Mouse (Mus musculus) hindbrain, embryonic 15.5 days (tissue): Measurements from ENCODE around the gene Gm11627. TPM values are rescaled to one million over a fixed set of nuclear protein-coding genes. Genes with fewer than 3 reads are reported as not detected.
A peak's percentile ranks its signal among the peaks of the same experiment; 100 is the strongest.
"Not testable (repeated sequence)": the region's sequence is repeated elsewhere in the genome, so short reads cannot be mapped to it uniquely, and the experiment has no call there.

Experiments used
- ATAC-seq: fragments of 200-750 bp; cut with Nextera tagmentation; 2 replicates; pipeline ENCODE4 v1.8.0; 2017; ENCODE audit warnings: low read depth, moderate number of reproducible peaks, moderate TSS enrichment; ENCODE audit not compliant: low FRiP score
- H3K27ac ChIP-seq: fragments of 300-500 bp; sonication (generic); replicated peaks from 2 replicates; pipeline ENCODE4 v1.5.1; 2015; ENCODE audit warnings: mild to moderate bottlenecking, inconsistent platforms
- H3K27me3 ChIP-seq: fragments of 300-500 bp; sonication (generic); 2 replicates; pipeline ENCODE4 v1.6.1; 2015; ENCODE audit warnings: control low read depth, inconsistent platforms
- H3K36me3 ChIP-seq: fragments of 300-500 bp; sonication (generic); 2 replicates; pipeline ENCODE4 v1.6.1; 2015; ENCODE audit warnings: control low read depth, inconsistent platforms
- H3K4me1 ChIP-seq: fragments of 300-500 bp; sonication (generic); replicated peaks from 2 replicates; pipeline ENCODE4 v1.6.1; 2015; ENCODE audit warnings: control low read depth, inconsistent platforms
- H3K4me2 ChIP-seq: fragments of 300-500 bp; sonication (generic); 2 replicates; pipeline ENCODE4 v1.6.1; 2015; ENCODE audit warnings: moderate library complexity, mild to moderate bottlenecking, inconsistent platforms
- H3K4me3 ChIP-seq: fragments of 300-500 bp; sonication (generic); 2 replicates; pipeline ENCODE4 v1.5.1; 2015; ENCODE audit warnings: mild to moderate bottlenecking, inconsistent platforms
- H3K9ac ChIP-seq: fragments of 300-500 bp; sonication (generic); 2 replicates; pipeline ENCODE4 v1.6.1; 2015; ENCODE audit warnings: inconsistent platforms
- H3K9me3 ChIP-seq: fragments of 300-500 bp; sonication (generic); 2 replicates; pipeline ENCODE4 v1.6.1; 2016; ENCODE audit warnings: control low read depth, inconsistent platforms
- WGBS: fragments of 180-500 bp; shearing (Covaris S2); methylation state at CpG from one replicate; pipeline ENCODE4 v1.1.7; 2015; 5-methylcytosine and 5-hydroxymethylcytosine counted together
- polyA plus RNA-seq: library from polyadenylated mRNA; unstranded; fragments of >200 nt; fragmentation: Nextera tagmentation; extraction: Ambion mirVana; gene quantifications from 2 replicates; pipeline ENCODE4 v1.2.1, GENCODE M21; 2015

Gm11627 gene
- polyA plus RNA-seq, 1 experiment from 2014 or later = 3.1 TPM

DNA sequence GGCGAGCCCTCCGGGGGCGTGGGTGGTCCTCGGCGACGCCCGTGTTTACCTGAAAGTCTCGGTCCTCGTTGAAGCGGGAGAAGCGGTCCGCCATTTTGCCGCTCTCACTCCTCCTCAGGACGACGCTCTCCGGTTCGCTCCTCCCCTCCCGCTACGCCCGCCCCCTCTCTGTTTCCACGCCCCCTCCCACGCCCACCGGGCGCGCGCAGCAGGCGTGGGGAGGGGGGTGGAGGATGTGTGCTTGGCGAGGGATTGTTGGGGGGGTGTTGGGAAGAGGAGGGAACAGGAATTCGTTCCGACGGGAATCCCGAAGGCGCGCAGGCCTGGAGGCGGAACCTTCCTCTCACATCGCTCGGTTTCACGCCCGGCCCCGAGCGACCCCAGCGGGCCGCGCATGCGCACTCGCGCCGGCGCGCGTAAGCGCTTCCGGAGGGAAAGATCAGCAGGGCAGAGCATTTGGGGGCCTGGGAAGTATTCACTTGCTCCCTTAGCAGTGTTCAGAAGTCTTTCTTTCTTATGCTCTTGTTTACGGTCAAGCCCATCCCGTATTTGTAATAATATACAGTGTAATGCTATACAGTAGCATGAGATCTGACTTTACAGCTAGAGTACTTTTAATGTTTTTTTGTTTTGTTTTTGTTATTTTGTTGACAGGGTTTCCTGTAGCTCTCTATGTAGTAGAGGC, 23.1 kb downstream of the Gm11627 start, which contains the start of gene Gpatch8:
Gpatch8 (minus strand) TSS at position 362 of the 685 bp plus-strand sequence.
- WGBS = under 1% methylated on average over 43 of the region's 55 CpGs
- peak within 1 kb of the TSS; percentile 75 for H3K4me2 ChIP-seq
- H3K36me3 ChIP-seq = no peaks in the 10 kb centered on the region
- no peaks in the 10 kb centered on the region for H3K9me3 ChIP-seq
- ATAC-seq = peak; percentile 98
- H3K9ac ChIP-seq = peak within 1 kb of the TSS; percentile 99
- H3K27ac ChIP-seq = peak within 1 kb of the TSS; percentile 97
- no peaks in the 10 kb centered on the region for H3K27me3 ChIP-seq
- H3K4me3 ChIP-seq = peak within 1 kb of the TSS; percentile 100
- peaks cover 34% of the 10 kb centered on the region for H3K4me1 ChIP-seq

GRCm38 (mm10) chr11:102555400-102556030, 23.7 kb downstream of the Gm11627 start:
- WGBS = 0% methylated on average over 38 of the region's 39 CpGs
- H3K9ac ChIP-seq = peak overlapping the region; percentile 99
- H3K9me3 ChIP-seq = no peaks in the 10 kb centered on the region
- H3K4me3 ChIP-seq = peak overlapping the region; percentile 100
- peaks cover 38% of the 10 kb centered on the region for H3K4me1 ChIP-seq
- H3K27me3 ChIP-seq = no peaks in the 10 kb centered on the region
- peak; percentile 70 for ATAC-seq
- peak overlapping the region; percentile 75 for H3K4me2 ChIP-seq
- H3K36me3 ChIP-seq = no peaks in the 10 kb centered on the region
- H3K27ac ChIP-seq = peak overlapping the region; percentile 97

DNA sequence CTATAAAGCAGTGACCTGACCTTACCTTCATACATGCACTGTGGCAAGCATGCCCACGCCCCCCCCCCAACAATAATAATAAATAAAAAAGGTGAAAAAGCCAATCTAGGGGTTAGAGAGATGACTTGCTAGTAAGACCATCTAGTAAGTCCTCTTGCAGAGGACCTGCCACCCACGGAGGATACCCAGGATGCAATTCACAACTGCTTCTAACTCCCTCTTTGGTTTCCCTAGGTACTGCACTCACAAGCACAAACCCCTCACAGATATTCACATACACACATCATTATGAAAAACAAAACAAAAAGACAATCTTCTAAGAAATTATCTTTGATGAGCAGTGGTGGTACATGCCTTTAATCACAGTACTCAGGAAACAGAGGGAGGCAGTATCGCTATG, 27.2 kb downstream of the Gm11627 start:
- Histone ChIP-seq H3K9ac (no peak overlapping the region), H3K27ac (no peak overlapping the region), H3K4me3 (no peak overlapping the region), H3K36me3 (no peaks in the 10 kb centered on the region), H3K9me3 (no peaks in the 10 kb centered on the region), H3K4me1 (peaks cover 38% of the 10 kb centered on the region), H3K4me2 (no peak overlapping the region), H3K27me3 (no peaks in the 10 kb centered on the region)
- WGBS = 93% methylated on average over 3 of the region's 3 CpGs
- ATAC-seq = no peak

- Histone ChIP-seq H3K27ac (no peak overlapping the region), H3K36me3 (no peaks in the 10 kb centered on the region), H3K4me3 (no peak overlapping the region), H3K4me2 (no peak overlapping the region), H3K9me3 (no peaks in the 10 kb centered on the region), H3K4me1 (peaks cover 34% of the 10 kb centered on the region), H3K9ac (no peak overlapping the region), H3K27me3 (no peaks in the 10 kb centered on the region)
- ATAC-seq = no peak
These were observed 28.1 kb downstream of the Gm11627 start for GRCm38 (mm10) chr11:102551176-102551575.

DNA sequence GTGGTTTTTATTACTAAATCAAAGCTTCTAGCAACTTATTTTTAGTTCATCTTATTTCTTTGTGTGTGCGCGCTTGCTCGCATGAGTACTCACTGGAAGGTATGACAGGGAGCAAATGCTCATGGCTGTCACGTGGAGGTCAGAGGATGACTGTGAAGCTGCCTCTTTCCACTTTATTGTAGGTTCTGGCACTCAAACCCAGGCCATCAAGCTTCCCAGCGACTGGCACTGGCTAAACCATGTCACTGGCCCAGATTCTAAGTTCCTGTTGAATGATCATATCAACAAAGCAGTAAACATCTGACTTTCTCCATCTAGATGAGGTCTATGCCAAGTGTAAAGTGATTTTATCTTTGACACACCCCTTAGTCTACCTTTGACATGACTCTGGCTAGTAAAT, 37.8 kb downstream of the Gm11627 start:
- Histone ChIP-seq H3K9ac (no peak overlapping the region), H3K27ac (no peak overlapping the region), H3K36me3 (no peaks in the 10 kb centered on the region), H3K4me1 (0 out of 2 replicates have a peak, but pooled peaks cover 4% of the 10 kb centered on the region), H3K4me2 (no peak overlapping the region), H3K9me3 (no peaks in the 10 kb centered on the region), H3K4me3 (no peak overlapping the region), H3K27me3 (no peaks in the 10 kb centered on the region)
- WGBS = 93% methylated on average over 5 of the region's 5 CpGs
- no peak for ATAC-seq

DNA sequence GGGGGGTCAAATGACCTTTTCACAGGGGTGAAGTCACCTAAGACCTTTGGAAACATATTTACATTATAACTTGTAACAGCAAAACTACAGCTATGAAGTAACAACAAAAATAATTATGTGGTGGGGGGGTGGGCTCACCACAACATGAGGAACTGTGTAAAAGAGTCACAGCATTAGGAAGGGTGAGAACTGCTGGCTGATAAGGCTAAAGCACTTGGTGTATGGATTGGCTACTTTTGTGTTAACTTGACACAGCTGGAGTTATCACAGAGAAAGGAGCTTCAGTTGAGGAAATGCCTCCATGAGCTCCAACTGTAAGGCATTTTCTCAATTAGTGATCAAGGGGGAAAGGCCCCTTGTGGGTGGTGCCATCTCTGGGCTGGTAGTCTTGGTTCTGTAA, 39.0 kb downstream of the Gm11627 start:
- not testable (repeated sequence) for H3K27ac ChIP-seq, H3K9me3 ChIP-seq, H3K4me2 ChIP-seq, H3K9ac ChIP-seq, ATAC-seq, H3K4me3 ChIP-seq, H3K36me3 ChIP-seq, H3K4me1 ChIP-seq, H3K27me3 ChIP-seq

- H3K4me2 ChIP-seq = no peak overlapping the region
- no peaks in the 10 kb centered on the region for H3K9me3 ChIP-seq
- no peak for ATAC-seq
- 0 out of 2 replicates have a peak, but pooled peaks cover 3% of the 10 kb centered on the region for H3K36me3 ChIP-seq
- H3K4me3 ChIP-seq = no peak overlapping the region
- WGBS = 68% methylated on average over 1 of the region's 1 CpGs
- no peaks in the 10 kb centered on the region for H3K27me3 ChIP-seq
- H3K4me1 ChIP-seq = 0 out of 2 replicates have a peak, but pooled peaks cover 4% of the 10 kb centered on the region
- no peak overlapping the region for H3K27ac ChIP-seq
- no peak overlapping the region for H3K9ac ChIP-seq
These were observed 39.6 kb downstream of the Gm11627 start for GRCm38 (mm10) chr11:102539690-102540089.

DNA sequence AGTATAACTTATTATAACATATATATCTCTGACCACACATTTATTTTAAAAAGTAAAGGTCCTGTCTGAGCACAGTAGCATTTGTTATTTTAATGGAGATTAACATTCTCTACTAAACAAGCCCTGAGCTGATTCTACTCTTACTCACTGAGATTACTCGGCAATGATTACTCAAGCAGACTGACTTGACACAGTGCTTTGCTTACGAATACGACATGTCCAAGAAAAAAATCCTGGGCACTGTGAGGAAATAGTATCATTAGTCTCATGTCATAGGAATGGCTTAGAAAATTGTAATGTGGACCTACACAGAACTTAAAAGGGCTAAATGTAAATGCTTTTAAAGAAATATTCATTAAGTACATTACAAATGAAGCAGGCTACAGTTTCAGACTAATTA, 43.1 kb downstream of the Gm11627 start:
- Histone ChIP-seq H3K4me1 (0 out of 2 replicates have a peak, but pooled peaks cover 4% of the 10 kb centered on the region), H3K4me3 (no peak overlapping the region), H3K27me3 (no peaks in the 10 kb centered on the region), H3K36me3 (0 out of 2 replicates have a peak, but pooled peaks cover 3% of the 10 kb centered on the region), H3K27ac (no peak overlapping the region), H3K9ac (no peak overlapping the region), H3K9me3 (no peaks in the 10 kb centered on the region), H3K4me2 (no peak overlapping the region)
- no peak for ATAC-seq
- 60% methylated on average over 3 of the region's 3 CpGs for WGBS

DNA sequence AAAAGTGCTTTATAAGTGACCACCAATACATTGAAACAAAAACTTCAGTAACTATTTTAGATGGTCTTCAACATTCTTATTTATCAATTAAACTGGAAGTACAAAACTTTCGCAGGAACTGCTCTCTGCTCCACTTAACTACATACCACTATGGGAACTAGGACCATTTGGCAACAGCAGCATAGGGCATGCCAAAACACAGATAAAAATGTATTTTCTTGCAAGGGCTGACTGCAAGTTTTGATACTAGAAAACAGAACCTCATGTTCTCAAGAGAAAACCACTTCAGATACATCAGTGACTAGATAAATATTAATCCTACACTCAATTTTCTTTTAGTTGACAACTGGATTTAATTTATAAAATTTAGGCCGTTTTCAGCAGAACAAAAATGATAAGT, 45.2 kb downstream of the Gm11627 start:
- WGBS = 96% methylated on average over 2 of the region's 2 CpGs
- no peak overlapping the region for H3K4me2 ChIP-seq
- no peaks in the 10 kb centered on the region for H3K9me3 ChIP-seq
- 0 out of 2 replicates have a peak, but pooled peaks cover 3% of the 10 kb centered on the region for H3K36me3 ChIP-seq
- H3K4me1 ChIP-seq = 0 out of 2 replicates have a peak, but pooled peaks cover 4% of the 10 kb centered on the region
- no peak for ATAC-seq
- no peaks in the 10 kb centered on the region for H3K27me3 ChIP-seq
- H3K4me3 ChIP-seq = no peak overlapping the region
- H3K27ac ChIP-seq = no peak overlapping the region
- no peak overlapping the region for H3K9ac ChIP-seq

DNA sequence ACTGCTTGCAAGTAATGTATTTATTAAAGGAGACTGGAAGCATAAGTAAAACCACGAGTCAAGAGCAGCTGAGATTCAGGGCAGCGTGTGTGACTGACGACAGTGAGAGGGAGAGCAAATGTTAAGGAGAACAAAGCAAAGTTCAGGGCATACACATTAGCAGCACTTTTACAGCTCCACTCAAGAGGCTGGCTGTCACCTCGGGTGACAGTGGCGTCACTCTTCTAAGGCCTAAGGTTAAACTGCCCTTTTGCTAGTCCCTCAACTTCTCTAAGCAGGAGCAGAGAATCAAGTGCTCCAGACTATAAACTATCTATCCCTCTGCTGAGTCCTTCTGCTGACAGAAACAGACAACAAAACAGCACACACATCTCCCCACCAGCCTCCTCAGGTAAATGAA, 47.8 kb downstream of the Gm11627 start:
- WGBS = 49% methylated on average over 5 of the region's 5 CpGs
- 0 out of 2 replicates have a peak, but pooled peaks cover 3% of the 10 kb centered on the region for H3K36me3 ChIP-seq
- H3K9ac ChIP-seq = no peak overlapping the region
- no peaks in the 10 kb centered on the region for H3K9me3 ChIP-seq
- no peak for ATAC-seq
- H3K4me3 ChIP-seq = no peak overlapping the region
- H3K4me1 ChIP-seq = no peaks in the 10 kb centered on the region
- H3K4me2 ChIP-seq = no peak overlapping the region
- no peaks in the 10 kb centered on the region for H3K27me3 ChIP-seq
- no peak overlapping the region for H3K27ac ChIP-seq
